Mouse (Mus musculus): ENCODE data around the gene Fam216a.
"Not testable (repeated sequence)": the region's sequence is repeated elsewhere in the genome, so short reads cannot be mapped to it uniquely, and the experiment has no call there.

GRCm38 (mm10) chr5:122318976-122319375, 53.2 kb downstream of the Fam216a start:
- TF ChIP-seq POLR2A (IDR thresholded peaks at IDR 0.05; ENCODE audit: borderline replicate concordance, extremely low read depth, low read depth, low read length); CTCF (IDR thresholded peaks at IDR 0.05; ENCODE audit: insufficient read depth, low read length): not testable (repeated sequence)
